Mouse (Mus musculus) midbrain, embryonic 12.5 days (tissue): Measurements from ENCODE around the gene Rpn2. TPM values are rescaled to one million over a fixed set of nuclear protein-coding genes. Genes with fewer than 3 reads are reported as not detected.
A peak's percentile ranks its signal among the peaks of the same experiment; 100 is the strongest.

Source experiments
- ATAC-seq: fragments of 200-750 bp; cut with Nextera tagmentation; 2 replicates; pipeline ENCODE4 v1.8.0; 2017; ENCODE audit warnings: low read depth, moderate TSS enrichment, moderate library complexity; ENCODE audit not compliant: low FRiP score
- H3K27ac ChIP-seq: fragments of 300-500 bp; sonication (generic); replicated peaks from 2 replicates; pipeline ENCODE4 v1.5.1; 2016; ENCODE audit warnings: mild to moderate bottlenecking
- H3K27me3 ChIP-seq: fragments of 300-500 bp; sonication (generic); 2 replicates; pipeline ENCODE4 v1.6.1; 2016; ENCODE audit warnings: mild to moderate bottlenecking
- H3K36me3 ChIP-seq: fragments of 300-500 bp; sonication (generic); 2 replicates; pipeline ENCODE4 v1.6.1; 2016
- H3K4me1 ChIP-seq: fragments of 300-500 bp; sonication (generic); 2 replicates; pipeline ENCODE4 v1.6.1; 2016
- H3K4me2 ChIP-seq: fragments of 300-500 bp; sonication (generic); replicated peaks from 2 replicates; pipeline ENCODE4 v1.6.1; 2016; ENCODE audit warnings: mild to moderate bottlenecking, moderate library complexity
- H3K4me3 ChIP-seq: fragments of 300-500 bp; sonication (generic); 2 replicates; pipeline ENCODE4 v1.5.1; 2016; ENCODE audit warnings: mild to moderate bottlenecking
- H3K9ac ChIP-seq: fragments of 300-500 bp; sonication (generic); replicated peaks from 2 replicates; pipeline ENCODE4 v1.6.1; 2016; ENCODE audit warnings: mild to moderate bottlenecking, moderate library complexity
- H3K9me3 ChIP-seq: fragments of 300-500 bp; sonication (generic); 2 replicates; pipeline ENCODE4 v1.6.1; 2016; ENCODE audit warnings: mild to moderate bottlenecking
- WGBS: fragments of 180-500 bp; shearing (Covaris S2); methylation state at CpG from one replicate; pipeline ENCODE4 v1.1.7; 2016; 5-methylcytosine and 5-hydroxymethylcytosine counted together
- polyA plus RNA-seq: library from polyadenylated mRNA; unstranded; fragments of >200 nt; fragmentation: Nextera tagmentation; extraction: Ambion mirVana; gene quantifications from 2 replicates; pipeline ENCODE4 v1.2.1, GENCODE M21; 2016

Rpn2 gene
- polyA plus RNA-seq = 222 and 226 TPM in 2 replicates

- no peaks in the 10 kb centered on the region for H3K9me3 ChIP-seq
- WGBS = under 1% methylated on average over 62 of the region's 64 CpGs
- H3K4me3 ChIP-seq = peak within 1 kb of the TSS; percentile 91
- peak within 1 kb of the TSS; percentile 92 for H3K27ac ChIP-seq
- H3K9ac ChIP-seq = peak within 1 kb of the TSS; percentile 77
- H3K27me3 ChIP-seq = no peaks in the 10 kb centered on the region
- H3K36me3 ChIP-seq = peaks cover 21% of the 10 kb centered on the region
- peak within 1 kb of the TSS; percentile 74 for H3K4me2 ChIP-seq
- peaks cover 22% of the 10 kb centered on the region for H3K4me1 ChIP-seq
- peak; percentile 100 for ATAC-seq
These were observed at the start of gene Rpn2 for GRCm38 (mm10) chr2:157278717-157279415. TSS of gene Rpn2 (plus strand) at chr2:157279017.

- WGBS = 85% methylated on average over 8 of the region's 8 CpGs
- H3K27me3 ChIP-seq = 0 out of 2 replicates have a peak, but pooled peaks cover 4% of the 10 kb centered on the region
- no peak overlapping the region for H3K4me2 ChIP-seq
- no peaks in the 10 kb centered on the region for H3K36me3 ChIP-seq
- no peak overlapping the region for H3K9ac ChIP-seq
- no peaks in the 10 kb centered on the region; the same call in 1 of the 2 replicates for H3K9me3 ChIP-seq
- H3K4me1 ChIP-seq = no peaks in the 10 kb centered on the region
- no peak overlapping the region for H3K27ac ChIP-seq
- H3K4me3 ChIP-seq = no peak overlapping the region
- ATAC-seq = no peak
These were observed 42.9 kb upstream of the Rpn2 start for GRCm38 (mm10) chr2:157235946-157236345.

- H3K27me3 ChIP-seq = no peaks in the 10 kb centered on the region
- H3K9me3 ChIP-seq = no peaks in the 10 kb centered on the region
- no peak overlapping the region for H3K4me2 ChIP-seq
- no peaks in the 10 kb centered on the region for H3K36me3 ChIP-seq
- no peak overlapping the region for H3K9ac ChIP-seq
- no peak overlapping the region for H3K27ac ChIP-seq
- H3K4me3 ChIP-seq = no peak overlapping the region
- 61% methylated on average over 5 of the region's 5 CpGs for WGBS
- ATAC-seq = no peak
- H3K4me1 ChIP-seq = no peaks in the 10 kb centered on the region
These were observed 33.8 kb upstream of the Rpn2 start for GRCm38 (mm10) chr2:157245001-157245400.

- ATAC-seq = no peak
- Histone ChIP-seq H3K36me3 (no peaks in the 10 kb centered on the region), H3K9me3 (no peaks in the 10 kb centered on the region), H3K4me1 (no peaks in the 10 kb centered on the region), H3K9ac (no peak overlapping the region), H3K27me3 (no peaks in the 10 kb centered on the region), H3K27ac (no peak overlapping the region), H3K4me3 (no peak overlapping the region), H3K4me2 (no peak overlapping the region)
- 81% methylated on average over 2 of the region's 2 CpGs for whole genome bisulfite sequencing
These were observed 33.2 kb upstream of the Rpn2 start for GRCm38 (mm10) chr2:157245603-157246002.

- H3K4me2 ChIP-seq = no peak overlapping the region
- H3K4me1 ChIP-seq = no peaks in the 10 kb centered on the region
- no peak for ATAC-seq
- H3K27ac ChIP-seq = no peak overlapping the region
- no peak overlapping the region for H3K4me3 ChIP-seq
- H3K27me3 ChIP-seq = no peaks in the 10 kb centered on the region
- H3K9ac ChIP-seq = no peak overlapping the region
- H3K36me3 ChIP-seq = no peaks in the 10 kb centered on the region
- no peaks in the 10 kb centered on the region for H3K9me3 ChIP-seq
These were observed 30.7 kb upstream of the Rpn2 start for GRCm38 (mm10) chr2:157248111-157248510.

- H3K9me3 ChIP-seq = no peaks in the 10 kb centered on the region
- no peaks in the 10 kb centered on the region for H3K36me3 ChIP-seq
- no peak overlapping the region for H3K9ac ChIP-seq
- WGBS = 5% methylated on average over 5 of the region's 5 CpGs
- H3K4me2 ChIP-seq = no peak overlapping the region
- H3K4me1 ChIP-seq = no peaks in the 10 kb centered on the region
- no peak overlapping the region for H3K27ac ChIP-seq
- H3K27me3 ChIP-seq = no peaks in the 10 kb centered on the region
- no peak overlapping the region for H3K4me3 ChIP-seq
- ATAC-seq = no peak
These were observed 19.1 kb upstream of the Rpn2 start for GRCm38 (mm10) chr2:157259720-157260119.

- Histone ChIP-seq H3K4me3 (no peak overlapping the region), H3K4me2 (no peak overlapping the region), H3K9me3 (no peaks in the 10 kb centered on the region), H3K27ac (no peak overlapping the region), H3K36me3 (no peaks in the 10 kb centered on the region), H3K9ac (no peak overlapping the region), H3K4me1 (no peaks in the 10 kb centered on the region), H3K27me3 (no peaks in the 10 kb centered on the region)
- ATAC-seq = no peak
- 80% methylated on average over 5 of the region's 5 CpGs for WGBS
These were observed 16.9 kb upstream of the Rpn2 start for GRCm38 (mm10) chr2:157261930-157262329.

- ATAC-seq = no peak
- no peaks in the 10 kb centered on the region for H3K27me3 ChIP-seq
- WGBS = 77% methylated on average over 9 of the region's 9 CpGs
These were observed 16.3 kb upstream of the Rpn2 start for GRCm38 (mm10) chr2:157262506-157262905.

GRCm38 (mm10) chr2:157263101-157263500 lies 15.7 kb upstream of the Rpn2 start:
- Histone ChIP-seq H3K9me3 (no peaks in the 10 kb centered on the region), H3K27ac (no peak overlapping the region), H3K4me3 (no peak overlapping the region), H3K4me1 (no peaks in the 10 kb centered on the region), H3K4me2 (no peak overlapping the region), H3K9ac (no peak overlapping the region), H3K27me3 (no peaks in the 10 kb centered on the region), H3K36me3 (no peaks in the 10 kb centered on the region)
- no peak for ATAC-seq
- 94% methylated on average over 1 of the region's 1 CpGs for WGBS

More at GRCm38 (mm10) chr2:157262506-157262905, 16.3 kb upstream of the Rpn2 start:
- Histone ChIP-seq H3K9ac (no peak overlapping the region), H3K27ac (no peak overlapping the region), H3K9me3 (no peaks in the 10 kb centered on the region), H3K4me2 (no peak overlapping the region), H3K4me3 (no peak overlapping the region), H3K4me1 (no peaks in the 10 kb centered on the region), H3K36me3 (no peaks in the 10 kb centered on the region)

- Histone ChIP-seq H3K36me3 (no peaks in the 10 kb centered on the region), H3K27ac (no peak overlapping the region), H3K9ac (no peak overlapping the region), H3K4me1 (no peaks in the 10 kb centered on the region), H3K4me3 (no peak overlapping the region), H3K4me2 (no peak overlapping the region), H3K27me3 (no peaks in the 10 kb centered on the region), H3K9me3 (no peaks in the 10 kb centered on the region)
- WGBS = 81% methylated on average over 6 of the region's 6 CpGs
- ATAC-seq = no peak
These were observed 15.0 kb upstream of the Rpn2 start for GRCm38 (mm10) chr2:157263832-157264231.

- Histone ChIP-seq H3K36me3 (peaks cover 23% of the 10 kb centered on the region), H3K9me3 (no peaks in the 10 kb centered on the region), H3K9ac (peak within 1 kb of the TSS; percentile 77), H3K27ac (peak within 1 kb of the TSS; percentile 92), H3K4me1 (peaks cover 22% of the 10 kb centered on the region), H3K27me3 (no peaks in the 10 kb centered on the region), H3K4me3 (peak within 1 kb of the TSS; percentile 91), H3K4me2 (peak within 1 kb of the TSS; percentile 74)
- ATAC-seq = no peak
- WGBS = under 1% methylated on average over 31 of the region's 32 CpGs
These were observed 591 bp downstream of the Rpn2 start, which contains the start of gene Mroh8 for GRCm38 (mm10) chr2:157279416-157279800. TSS of gene Mroh8 (minus strand) at chr2:157279549.

- H3K4me1 ChIP-seq = peaks cover 18% of the 10 kb centered on the region
- 88% methylated on average over 6 of the region's 6 CpGs for WGBS
- peaks cover 49% of the 10 kb centered on the region for H3K36me3 ChIP-seq
- no peak overlapping the region for H3K9ac ChIP-seq
- H3K4me2 ChIP-seq = no peak overlapping the region
- no peak overlapping the region for H3K4me3 ChIP-seq
- no peak overlapping the region for H3K27ac ChIP-seq
- ATAC-seq = no peak
- H3K27me3 ChIP-seq = no peaks in the 10 kb centered on the region
- no peaks in the 10 kb centered on the region for H3K9me3 ChIP-seq
These were observed 4.5 kb downstream of the Rpn2 start for GRCm38 (mm10) chr2:157283321-157283720.

GRCm38 (mm10) chr2:157287542-157287941 lies 8.7 kb downstream of the Rpn2 start:
- no peaks in the 10 kb centered on the region for H3K4me1 ChIP-seq
- H3K4me2 ChIP-seq = no peak overlapping the region
- no peak overlapping the region for H3K27ac ChIP-seq
- H3K9me3 ChIP-seq = no peaks in the 10 kb centered on the region
- H3K27me3 ChIP-seq = no peaks in the 10 kb centered on the region
- H3K36me3 ChIP-seq = peaks cover 81% of the 10 kb centered on the region
- no peak overlapping the region for H3K4me3 ChIP-seq
- WGBS = 36% methylated on average over 3 of the region's 3 CpGs
- ATAC-seq = no peak
- no peak overlapping the region for H3K9ac ChIP-seq
